Mouse (Mus musculus): ENCODE data around the gene Polr2i.

GRCm38 (mm10) chr7:30193581-30194100 is 38.1 kb upstream of the Polr2i start:
- TF ChIP-seq CTCF (conservative IDR thresholded peaks at IDR 0.05; ENCODE audit: low read length): no peak
- TF ChIP-seq NANOG (IDR thresholded peaks at IDR 0.05; ENCODE audit: borderline replicate concordance, low read length): no peak
